Mouse (Mus musculus) C2C12 (cell line): Measurements from ENCODE around the gene Mbnl2. TPM values are rescaled to one million over a fixed set of nuclear protein-coding genes. Genes with fewer than 3 reads are reported as not detected.

ENCODE experiments used
- H3K27me3 ChIP-seq: one replicate; pipeline ENCODE4 v1.6.1; 2011; ENCODE audit not compliant: control insufficient read depth, insufficient read depth, insufficient read length
- H3K36me3 ChIP-seq: one replicate; pipeline ENCODE4 v1.6.1; 2011; ENCODE audit not compliant: control insufficient read depth, insufficient read depth
- H3K4me3 ChIP-seq: one replicate; pipeline ENCODE4 v1.5.1; 2011; ENCODE audit warnings: mild to moderate bottlenecking, control low read depth; ENCODE audit not compliant: poor library complexity, insufficient read depth, severe bottlenecking
- H3K79me2 ChIP-seq: one replicate; pipeline ENCODE4 v1.6.1; 2011; ENCODE audit not compliant: control insufficient read depth, insufficient read depth
- H3K79me3 ChIP-seq: one replicate; pipeline ENCODE4 v1.6.1; 2011; ENCODE audit warnings: low read depth, control low read depth
- H3ac ChIP-seq: one replicate; pipeline ENCODE3; 2011; ENCODE audit warnings: low read depth; ENCODE audit not compliant: control insufficient read depth, insufficient read length
- CEBPB ChIP-seq: IDR thresholded peaks from one replicate; pipeline ENCODE4 v1.6.1; 2011; ENCODE audit warnings: low read depth, mild to moderate bottlenecking, control low read depth, moderate library complexity
- CTCF ChIP-seq: IDR thresholded peaks from one replicate; pipeline ENCODE4 v1.5.1; 2011; ENCODE audit not compliant: control insufficient read depth, insufficient read depth, insufficient read length
- FOSL1 ChIP-seq: IDR thresholded peaks from one replicate; pipeline ENCODE4 v1.8.0; 2011; ENCODE audit warnings: mild to moderate bottlenecking, low read length; ENCODE audit not compliant: poor library complexity, insufficient read depth, severe bottlenecking
- MAX ChIP-seq: IDR thresholded peaks from one replicate; pipeline ENCODE4 v1.6.1; 2011; ENCODE audit warnings: mild to moderate bottlenecking, control low read depth
- MYOD1 ChIP-seq: IDR thresholded peaks from one replicate; pipeline ENCODE4 v1.6.1; 2011; ENCODE audit warnings: low read depth; ENCODE audit not compliant: control insufficient read depth, insufficient read length
- MYOG ChIP-seq: IDR thresholded peaks from one replicate; pipeline ENCODE4 v1.6.1; 2011; ENCODE audit not compliant: control insufficient read depth, insufficient read length; ENCODE audit errors: extremely low read depth
- USF1 ChIP-seq: IDR thresholded peaks from one replicate; pipeline ENCODE4 v1.6.1; 2011; ENCODE audit warnings: low read depth, mild to moderate bottlenecking, control low read depth, moderate library complexity
- polyA plus RNA-seq: library from polyadenylated mRNA; unstranded; fragments of >200 nt; fragmentation: generic; extraction: Trizol; gene quantifications from one replicate; pipeline ENCODE4 v1.2.1, GENCODE M21; 2012; ENCODE audit warnings: missing spikeins

Mbnl2 gene
- polyA plus RNA-seq, 1 experiment: 42.1 TPM

- no peak for TF ChIP-seq CTCF
- TF ChIP-seq USF1: no peak
- TF ChIP-seq FOSL1: no peak
- TF ChIP-seq MYOD1: no peak
- no peak for TF ChIP-seq CEBPB
- TF ChIP-seq MAX: no peak
- TF ChIP-seq MYOG: no peak
Observed at GRCm38 (mm10) chr14:120347410-120348315, 72.2 kb downstream of the Mbnl2 start.

GRCm38 (mm10) chr14:120349332-120349731 lies 73.9 kb downstream of the Mbnl2 start:
- H3K27me3 ChIP-seq: no peaks in the 10 kb centered on the region
- H3ac ChIP-seq: no peak overlapping the region
- H3K36me3 ChIP-seq: peaks cover 58% of the 10 kb centered on the region
- no peak overlapping the region for H3K4me3 ChIP-seq
- TF ChIP-seq MYOG (no peak), FOSL1 (no peak), CEBPB (no peak), MYOD1 (no peak), CTCF (no peak), USF1 (no peak), MAX (no peak)
- H3K79me2 ChIP-seq: peaks cover 100% of the 10 kb centered on the region
- peaks cover 99% of the 10 kb centered on the region for H3K79me3 ChIP-seq

More at GRCm38 (mm10) chr14:120347410-120348315, 72.2 kb downstream of the Mbnl2 start:
- Histone ChIP-seq H3K4me3 (no peak overlapping the region), H3K36me3 (peaks cover 67% of the 10 kb centered on the region), H3K27me3 (no peaks in the 10 kb centered on the region), H3ac (no peak overlapping the region), H3K79me2 (peaks cover 100% of the 10 kb centered on the region), H3K79me3 (peaks cover 99% of the 10 kb centered on the region)

GRCm38 (mm10) chr14:120352136-120352843 lies 76.8 kb downstream of the Mbnl2 start:
- no peak for TF ChIP-seq MYOG
- TF ChIP-seq CEBPB: no peak
- no peak for TF ChIP-seq MYOD1
- TF ChIP-seq CTCF: no peak
- TF ChIP-seq USF1: no peak
- TF ChIP-seq MAX: no peak
- no peak for TF ChIP-seq FOSL1
- Histone ChIP-seq H3K4me3 (no peak overlapping the region), H3K36me3 (peaks cover 38% of the 10 kb centered on the region), H3K79me2 (peaks cover 100% of the 10 kb centered on the region), H3ac (no peak overlapping the region), H3K79me3 (peaks cover 100% of the 10 kb centered on the region), H3K27me3 (no peaks in the 10 kb centered on the region)

- H3K79me2 ChIP-seq: peaks cover 100% of the 10 kb centered on the region
- TF ChIP-seq FOSL1: no peak
- no peak for TF ChIP-seq MYOD1
- no peak for TF ChIP-seq CEBPB
- no peak for TF ChIP-seq CTCF
- no peak for TF ChIP-seq USF1
- TF ChIP-seq MAX: no peak
- TF ChIP-seq MYOG: no peak
- H3K36me3 ChIP-seq: peaks cover 32% of the 10 kb centered on the region
- no peak overlapping the region for H3ac ChIP-seq
- H3K4me3 ChIP-seq: no peak overlapping the region
- no peaks in the 10 kb centered on the region for H3K27me3 ChIP-seq
- H3K79me3 ChIP-seq: peaks cover 97% of the 10 kb centered on the region
Observed at GRCm38 (mm10) chr14:120353211-120353610, 77.7 kb downstream of the Mbnl2 start.

- Histone ChIP-seq H3K79me2 (peaks cover 100% of the 10 kb centered on the region), H3K4me3 (no peak overlapping the region), H3K36me3 (peaks cover 38% of the 10 kb centered on the region), H3K79me3 (peaks cover 97% of the 10 kb centered on the region), H3ac (no peak overlapping the region), H3K27me3 (no peaks in the 10 kb centered on the region)
- TF ChIP-seq MAX: no peak
- TF ChIP-seq FOSL1: no peak
- no peak for TF ChIP-seq MYOG
- no peak for TF ChIP-seq CTCF
- TF ChIP-seq CEBPB: no peak
- TF ChIP-seq MYOD1: no peak
- TF ChIP-seq USF1: no peak
Observed at GRCm38 (mm10) chr14:120354595-120354994, 79.1 kb downstream of the Mbnl2 start.
